26 mouse cellular contexts compared by ENCODE assay signal in the genomic region with DNA sequence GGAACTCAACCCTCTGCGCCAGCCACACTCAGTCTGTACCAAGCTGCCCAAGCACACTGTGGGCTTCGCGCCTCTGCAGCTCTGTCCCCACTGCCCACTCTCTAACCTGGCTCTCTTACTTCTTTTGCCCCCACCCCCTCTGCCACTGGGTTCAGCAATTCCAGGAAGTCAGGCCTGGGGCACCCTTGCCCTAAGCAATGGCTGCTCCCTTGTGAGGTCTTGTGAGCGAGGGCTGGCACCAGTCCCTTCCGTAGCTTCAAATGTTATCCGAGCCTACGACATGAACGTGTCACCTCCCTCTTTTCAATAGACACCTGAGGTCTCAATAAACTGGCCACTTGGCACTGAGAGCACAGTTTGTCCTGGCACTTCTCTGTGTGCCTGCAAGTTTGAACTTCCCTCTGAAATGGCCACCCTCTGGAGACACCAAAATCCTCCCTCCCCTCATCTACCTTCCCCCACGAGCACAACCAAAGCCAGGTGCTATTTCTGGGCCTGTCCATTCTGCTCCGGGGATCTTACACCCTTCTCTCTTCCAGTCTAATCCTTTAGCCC. TPM values are rescaled to one million over a fixed set of nuclear protein-coding genes. Genes with fewer than 3 reads are reported as not detected.
A peak's percentile ranks its signal among the peaks of the same experiment; 100 is the strongest.
DNase-seq lines count a peak whose midpoint lies in the region; ATAC-seq and TF ChIP-seq lines count a peak whose summit lies in the region.
"Had no signal": no experiment of that assay in that cellular context is flagged by ENCODE, and none has a peak within 500 bp of the region (broad histone marks: within the 10 kb centered on the region; RNA-seq: fewer than 3 reads in every experiment).

No protein-coding gene starts in this region.

- no peak for DNase-seq in embryonic facial prominence, embryonic 10.5 days (ENCODE audit: low spot score)
- DNase-seq in heart, postnatal 4 days, result no peak
- DNase-seq in liver, adult 2 months (ENCODE audit: extremely low read depth, low read depth, low spot score), result peak; percentile 86
- no peak for DNase-seq in liver
- DNase-seq in adrenal gland, postnatal 10 days, result no peak
- DNase-seq: adrenal gland, postnatal 14 days; cerebellum, adult 11 months; cerebellum, adult 9-11 months; forebrain, postnatal 0 days; gastrocnemius, postnatal 25 days; liver, embryonic 13.5 days; lung, adult 18-20 months; lung, postnatal 4 days; right cerebral cortex, postnatal 4 days; thymus, postnatal 4 days had no signal

- H3K79me2 ChIP-seq in liver, adult 2 months (ENCODE audit: control insufficient read depth, insufficient read depth, low read length), result peaks cover 29% of the 10 kb centered on the region; the same call in 1 of the 2 replicates

- no peaks in the 10 kb centered on the region for H3K9me3 ChIP-seq in embryonic facial prominence, embryonic 13.5 days
- H3K9me3 ChIP-seq in embryonic facial prominence, embryonic 10.5 days, result no peaks in the 10 kb centered on the region
- H3K9me3 ChIP-seq in heart, embryonic 16.5 days (replicated peaks; ENCODE audit: control insufficient read depth, low read length), result no peaks in the 10 kb centered on the region
- H3K9me3 ChIP-seq: heart, embryonic 10.5 days; heart, embryonic 15.5 days; hindbrain, embryonic 12.5 days; intestine, embryonic 15.5 days; limb, embryonic 13.5 days; liver, embryonic 13.5 days; midbrain, embryonic 13.5 days; neural tube, embryonic 13.5 days had no signal

- TF ChIP-seq CTCF in liver, adult 2 months (IDR thresholded peaks at IDR 0.05; ENCODE audit: low read depth, low read length), result no peak

- H3K4me1 ChIP-seq in embryonic facial prominence, embryonic 13.5 days, result peaks cover 43% of the 10 kb centered on the region
- H3K4me1 ChIP-seq in embryonic facial prominence, embryonic 10.5 days, result peaks cover 14% of the 10 kb centered on the region
- H3K4me1 ChIP-seq in heart, embryonic 16.5 days (ENCODE audit: control insufficient read depth, insufficient read depth, low read length), result peaks cover 35% of the 10 kb centered on the region
- H3K4me1 ChIP-seq in liver, adult 2 months (ENCODE audit: control insufficient read depth, insufficient read depth, low read length), result peaks cover 35% of the 10 kb centered on the region

- no peak overlapping the region for H3K4me2 ChIP-seq in embryonic facial prominence, embryonic 13.5 days
- H3K4me2 ChIP-seq in heart, embryonic 16.5 days (ENCODE audit: low read depth, low read length), result no peak overlapping the region
- H3K4me2 ChIP-seq: heart, embryonic 15.5 days; hindbrain, embryonic 12.5 days; intestine, embryonic 15.5 days; limb, embryonic 13.5 days; liver, embryonic 13.5 days; midbrain, embryonic 13.5 days; neural tube, embryonic 13.5 days had no signal

- no peak overlapping the region for H3K9ac ChIP-seq in embryonic facial prominence, embryonic 13.5 days
- no peak overlapping the region for H3K9ac ChIP-seq in heart, embryonic 16.5 days (ENCODE audit: low read length)
- peak overlapping the region; percentile 4; the same call in 1 of the 2 replicates for H3K9ac ChIP-seq in liver, adult 2 months (ENCODE audit: low read depth, low read length)
- H3K9ac ChIP-seq: forebrain, postnatal 0 days; heart, embryonic 15.5 days; hindbrain, embryonic 12.5 days; intestine, embryonic 15.5 days; limb, embryonic 13.5 days; liver, embryonic 13.5 days; midbrain, embryonic 13.5 days; neural tube, embryonic 13.5 days had no signal

- WGBS in embryonic facial prominence, embryonic 13.5 days, result 73% methylated on average over 10 of the region's 10 CpGs
- 84% methylated on average over 10 of the region's 10 CpGs for WGBS in embryonic facial prominence, embryonic 10.5 days
- WGBS in heart, embryonic 16.5 days, result 76% methylated on average over 10 of the region's 10 CpGs
- WGBS in liver, adult 2 months, result 51% methylated on average over 10 of the region's 10 CpGs

- no peaks in the 10 kb centered on the region for H3K27me3 ChIP-seq in embryonic facial prominence, embryonic 13.5 days
- H3K27me3 ChIP-seq in embryonic facial prominence, embryonic 10.5 days (replicated peaks; ENCODE audit: low read depth, poor library complexity, severe bottlenecking), result peaks cover 31% of the 10 kb centered on the region
- H3K27me3 ChIP-seq in heart, embryonic 16.5 days (ENCODE audit: control insufficient read depth, insufficient read depth, low read length), result no peaks in the 10 kb centered on the region
- H3K27me3 ChIP-seq in liver, adult 2 months (ENCODE audit: control insufficient read depth, insufficient read depth, low read length), result no peaks in the 10 kb centered on the region
- H3K27me3 ChIP-seq: hindbrain, embryonic 12.5 days; intestine, embryonic 15.5 days; liver, embryonic 13.5 days had no signal

- H3K27ac ChIP-seq in embryonic facial prominence, embryonic 13.5 days, result 0 out of 2 replicates have a peak overlapping the region, but pooled peaks have one; percentile 22
- H3K27ac ChIP-seq in embryonic facial prominence, embryonic 10.5 days (replicated peaks), result no peak overlapping the region
- peak overlapping the region; percentile 92 for H3K27ac ChIP-seq in heart, embryonic 16.5 days (ENCODE audit: low read length)
- H3K27ac ChIP-seq in liver, adult 2 months (replicated peaks; ENCODE audit: insufficient read depth, low read depth, low read length), result peak overlapping the region; percentile 37
- H3K27ac ChIP-seq: heart, embryonic 10.5 days; hindbrain, embryonic 12.5 days; hindbrain, postnatal 0 days; intestine, embryonic 15.5 days; limb, embryonic 13.5 days; liver, embryonic 13.5 days; midbrain, embryonic 13.5 days; neural tube, embryonic 13.5 days had no signal

- 0 out of 2 replicates have a peak, but pooled peaks cover 13% of the 10 kb centered on the region for H3K36me3 ChIP-seq in embryonic facial prominence, embryonic 13.5 days
- no peaks in the 10 kb centered on the region for H3K36me3 ChIP-seq in embryonic facial prominence, embryonic 10.5 days (replicated peaks)
- no peaks in the 10 kb centered on the region for H3K36me3 ChIP-seq in heart, embryonic 16.5 days (ENCODE audit: control insufficient read depth, insufficient read depth)
- H3K36me3 ChIP-seq in liver, adult 2 months (ENCODE audit: control insufficient read depth, insufficient read depth, low read length), result peaks cover 4% of the 10 kb centered on the region
- H3K36me3 ChIP-seq: G1E; heart, embryonic 10.5 days; heart, embryonic 15.5 days; hindbrain, embryonic 12.5 days; intestine, embryonic 15.5 days; limb, embryonic 13.5 days; liver, embryonic 13.5 days; midbrain, embryonic 13.5 days; neural tube, embryonic 13.5 days had no signal

- no peak for TF ChIP-seq POLR2A in liver, adult 2 months (IDR thresholded peaks at IDR 0.05; ENCODE audit: extremely low read depth, insufficient read depth, low read length)

- ATAC-seq in embryonic facial prominence, embryonic 13.5 days (ENCODE audit: insufficient number of reproducible peaks, insufficient read depth, low FRiP score, low TSS enrichment, low read depth), result no peak
- no peak for ATAC-seq in heart, embryonic 16.5 days (replicated peaks; ENCODE audit: extremely low read depth, insufficient read depth, low FRiP score)
- ATAC-seq: intestine, embryonic 15.5 days had no signal

- H3K4me3 ChIP-seq in embryonic facial prominence, embryonic 13.5 days, result no peak overlapping the region
- no peak overlapping the region for H3K4me3 ChIP-seq in embryonic facial prominence, embryonic 10.5 days
- no peak overlapping the region for H3K4me3 ChIP-seq in heart, embryonic 16.5 days (ENCODE audit: low read length)
- H3K4me3 ChIP-seq in liver, adult 2 months (ENCODE audit: insufficient read depth, low read depth, low read length), result no peak overlapping the region
- H3K4me3 ChIP-seq: heart, embryonic 10.5 days; heart, embryonic 15.5 days; hindbrain, embryonic 12.5 days; intestine, embryonic 15.5 days; limb, embryonic 13.5 days; liver, embryonic 13.5 days; midbrain, embryonic 13.5 days; neural tube, embryonic 13.5 days had no signal

RNA-seq across cellular contexts. Expression of gene Hlf, which starts 10.5 kb away (rescaled TPM):
- polyA plus RNA-seq in embryonic facial prominence, embryonic 13.5 days (2015; fragmentation: Nextera tagmentation; extraction: Ambion mirVana), result 8.8 and 9.5 TPM in 2 replicates
- 0.93 and 1.2 TPM in 2 replicates for polyA plus RNA-seq in embryonic facial prominence, embryonic 10.5 days (2016; fragmentation: Nextera tagmentation; extraction: Ambion mirVana)
- polyA plus RNA-seq in heart, embryonic 16.5 days (2015; fragmentation: Nextera tagmentation; extraction: Ambion mirVana), result 5.3 and 5.7 TPM in 2 replicates
- total RNA-seq in heart, postnatal 4 days (2021), result 10 to 100 TPM; 16.6 to 19.0 TPM
- 12.1 and 13.7 TPM in 2 replicates for total RNA-seq in liver, adult 2 months (2014; rRNA removed)
- polyA plus RNA-seq in liver, adult 2 months (2012; rRNA removed), result 18.3 and 25.2 TPM in 2 replicates
- 10 to 100 TPM; 22.5 to 22.8 TPM for total RNA-seq in adrenal gland, postnatal 10 days (2021)
- polyA plus RNA-seq: G1E had no signal
